Comparison of ENCODE assay signal across 16 mouse cellular contexts in genomic region chr2:160973648-160974215, GRCm38 (mm10).
"Had no signal": no experiment of that assay in that cellular context is flagged by ENCODE, and none has a peak within 500 bp of the region (broad histone marks: within the 10 kb centered on the region; RNA-seq: fewer than 3 reads in every experiment).

No protein-coding gene starts in this region.

- ATAC-seq: hindbrain, embryonic 16.5 days; inflammation-experienced regulatory T-cells, adult 6 months; midbrain, embryonic 15.5 days had no signal

- H3K4me1 ChIP-seq: hindbrain, embryonic 12.5 days; limb, embryonic 13.5 days; midbrain, embryonic 15.5 days; stomach, embryonic 15.5 days had no signal

- H3K27ac ChIP-seq: hindbrain, embryonic 12.5 days; limb, embryonic 13.5 days; liver, embryonic 14.5 days; stomach, embryonic 15.5 days had no signal

- H3K4me3 ChIP-seq: hindbrain, embryonic 12.5 days; limb, embryonic 13.5 days; megakaryocyte, embryonic 14.5 days; midbrain, embryonic 15.5 days; neural tube, embryonic 13.5 days; stomach, embryonic 15.5 days had no signal

- DNase-seq: left cerebral cortex, postnatal 4 days; lung, embryonic 14.5 days; lung, postnatal 10 days; lung, postnatal 4 days; right cerebral cortex, postnatal 14 days; thymus, postnatal 36 days had no signal

- H3K9ac ChIP-seq: hindbrain, embryonic 12.5 days; limb, embryonic 13.5 days; liver, embryonic 14.5 days; lung, embryonic 14.5 days; midbrain, embryonic 15.5 days; neural tube, embryonic 13.5 days; stomach, embryonic 15.5 days had no signal

- H3K27me3 ChIP-seq: hindbrain, embryonic 12.5 days; limb, embryonic 13.5 days; megakaryocyte, embryonic 14.5 days; midbrain, embryonic 15.5 days; neural tube, embryonic 13.5 days; stomach, embryonic 15.5 days had no signal

- H3K4me2 ChIP-seq: hindbrain, embryonic 12.5 days; limb, embryonic 13.5 days; lung, embryonic 14.5 days; midbrain, embryonic 11.5 days; midbrain, embryonic 15.5 days; neural tube, embryonic 13.5 days; stomach, embryonic 15.5 days had no signal

- H3K9me3 ChIP-seq: hindbrain, embryonic 12.5 days; limb, embryonic 13.5 days; megakaryocyte, embryonic 14.5 days; midbrain, embryonic 15.5 days; neural tube, embryonic 13.5 days; stomach, embryonic 15.5 days had no signal
